Mouse (Mus musculus) embryonic facial prominence, embryonic 14.5 days (tissue): ENCODE data around the gene B4galt4. TPM values are rescaled to one million over a fixed set of nuclear protein-coding genes. Genes with fewer than 3 reads are reported as not detected.

ENCODE experiments used
- ATAC-seq: fragments of 200-750 bp; cut with Nextera tagmentation; 2 replicates; pipeline ENCODE4 v1.8.0; 2017; ENCODE audit warnings: low read depth, moderate number of reproducible peaks, moderate TSS enrichment
- DNase-seq: peaks from one replicate; pipeline ENCODE4 v3.0.0-alpha.2; 2015; ENCODE audit warnings: low spot score
- H3K27ac ChIP-seq: fragments of 300-500 bp; sonication (generic); replicated peaks from 2 replicates; pipeline ENCODE4 v1.5.1; 2014; ENCODE audit warnings: low read depth, mild to moderate bottlenecking, low read length, moderate library complexity
- H3K27me3 ChIP-seq: fragments of 300-500 bp; sonication (generic); replicated peaks from 2 replicates; pipeline ENCODE4 v1.6.1; 2014; ENCODE audit warnings: low read length; ENCODE audit not compliant: control insufficient read depth, insufficient read depth
- H3K36me3 ChIP-seq: fragments of 300-500 bp; sonication (generic); 2 replicates; pipeline ENCODE4 v1.6.1; 2014; ENCODE audit warnings: low read length, mixed read lengths; ENCODE audit not compliant: control insufficient read depth, insufficient read depth
- H3K4me1 ChIP-seq: fragments of 300-500 bp; sonication (generic); 2 replicates; pipeline ENCODE4 v1.6.1; 2014; ENCODE audit warnings: antibody characterized with exemption, low read length; ENCODE audit not compliant: control insufficient read depth, insufficient read depth
- H3K4me2 ChIP-seq: fragments of 300-500 bp; sonication (generic); 2 replicates; pipeline ENCODE4 v1.6.1; 2014; ENCODE audit warnings: low read depth, mild to moderate bottlenecking, low read length, moderate library complexity, mixed read lengths
- H3K4me3 ChIP-seq: fragments of 300-500 bp; sonication (generic); 2 replicates; pipeline ENCODE4 v1.5.1; 2014; ENCODE audit warnings: low read depth, mild to moderate bottlenecking, low read length
- H3K9ac ChIP-seq: fragments of 300-500 bp; sonication (generic); 2 replicates; pipeline ENCODE4 v1.6.1; 2014; ENCODE audit warnings: low read depth, mild to moderate bottlenecking, low read length, moderate library complexity, mixed read lengths
- H3K9me3 ChIP-seq: fragments of 300-500 bp; sonication (generic); 2 replicates; pipeline ENCODE4 v1.6.1; 2016; ENCODE audit warnings: low read length; ENCODE audit not compliant: control insufficient read depth
- WGBS: fragments of 180-500 bp; shearing (Covaris S2); extraction: QIAGEN DNeasy Blood & Tissue Kit; methylation state at CpG from one replicate; pipeline ENCODE4 v1.1.7; 2014; 5-methylcytosine and 5-hydroxymethylcytosine counted together
- polyA plus RNA-seq: library from polyadenylated mRNA; unstranded; fragments of >200 nt; fragmentation: Nextera tagmentation; extraction: Ambion mirVana; gene quantifications from 2 replicates; pipeline ENCODE4 v1.2.1, GENCODE M21; 2014

B4galt4 gene
- polyA plus RNA-seq = 30.2 and 31.9 TPM in 2 replicates

DNA sequence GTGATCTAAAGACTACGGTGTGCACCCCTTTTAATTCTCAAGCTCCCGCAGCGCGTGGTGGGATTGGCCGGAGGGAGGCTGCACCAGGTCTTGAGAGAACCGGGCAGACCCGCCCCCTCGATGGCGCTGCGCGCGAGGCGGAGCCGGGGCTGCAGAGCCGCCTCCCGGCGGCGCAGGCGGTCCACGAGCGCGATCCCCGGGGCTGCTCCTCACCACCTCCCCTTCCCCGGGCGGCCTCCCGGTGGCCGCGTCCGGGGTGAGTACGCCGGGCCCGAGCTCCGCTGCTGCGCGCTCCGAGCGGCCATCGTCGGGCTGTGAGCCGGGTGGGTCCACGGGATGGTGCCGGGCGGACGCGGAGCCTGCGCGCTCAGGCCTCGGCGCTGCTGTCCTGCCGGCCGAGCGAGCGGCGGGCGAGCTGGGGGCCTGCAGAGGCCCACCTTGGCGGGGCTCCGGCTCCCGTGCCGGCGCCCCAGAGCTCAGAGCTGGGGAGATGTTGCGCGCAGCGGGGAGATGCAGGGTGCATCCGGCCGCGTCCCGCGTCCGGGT is at the start of gene B4galt4:
B4galt4 (plus strand) TSS at position 152 of the 546 bp plus-strand sequence.
- H3K4me1 ChIP-seq = no peaks in the 10 kb centered on the region
- ATAC-seq (peak; percentile 95), DNase-seq (peak; percentile 89)
- H3K9me3 ChIP-seq = no peaks in the 10 kb centered on the region
- H3K4me3 ChIP-seq = peak within 1 kb of the TSS; percentile 76
- H3K27me3 ChIP-seq = no peaks in the 10 kb centered on the region
- peak within 1 kb of the TSS; percentile 81 for H3K4me2 ChIP-seq
- peak within 1 kb of the TSS; percentile 83 for H3K27ac ChIP-seq
- peak within 1 kb of the TSS; percentile 84 for H3K9ac ChIP-seq
- 0 out of 2 replicates have a peak, but pooled peaks cover 6% of the 10 kb centered on the region for H3K36me3 ChIP-seq
- WGBS = under 1% methylated on average over 12 of the region's 69 CpGs

DNA sequence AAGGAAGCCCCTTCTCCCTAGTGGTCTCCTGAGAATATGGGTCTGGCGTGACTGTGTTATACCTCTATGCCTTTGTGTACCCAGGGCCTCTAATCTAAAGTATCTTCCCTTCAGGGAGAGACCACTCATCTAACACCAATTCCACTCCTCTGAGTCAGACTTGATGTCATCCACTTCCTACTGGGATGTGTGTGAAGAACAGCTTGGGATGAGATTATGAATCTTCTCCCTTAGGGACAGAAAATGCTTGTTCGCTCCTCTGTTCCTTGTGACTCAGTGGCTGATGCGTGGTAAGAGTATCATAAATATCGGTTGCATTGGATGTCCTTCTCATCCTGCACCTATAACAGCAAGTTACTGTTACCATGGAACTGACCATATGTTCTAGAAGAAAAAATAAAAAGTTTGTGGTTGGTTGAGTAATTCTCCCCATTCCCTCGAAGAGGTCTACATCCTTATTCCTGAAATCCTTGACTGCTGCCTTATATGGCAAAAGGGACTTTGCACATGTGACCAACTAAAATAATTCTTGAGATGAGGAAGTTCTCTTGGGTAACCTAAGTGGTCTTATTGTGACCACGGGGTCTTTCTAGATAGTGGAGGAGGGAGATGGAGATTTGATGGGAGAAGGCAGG is 47.0 kb upstream of the B4galt4 start:
- Histone ChIP-seq H3K36me3 (no peaks in the 10 kb centered on the region; the same call in 1 of the 2 replicates), H3K4me2 (no peak overlapping the region), H3K27me3 (no peaks in the 10 kb centered on the region), H3K9me3 (no peaks in the 10 kb centered on the region), H3K9ac (no peak overlapping the region), H3K4me1 (peaks cover 5% of the 10 kb centered on the region; the same call in 1 of the 2 replicates), H3K27ac (no peak overlapping the region), H3K4me3 (no peak overlapping the region)
- DNase-seq (no peak), ATAC-seq (no peak)
- WGBS = 90% methylated on average over 6 of the region's 6 CpGs

DNA sequence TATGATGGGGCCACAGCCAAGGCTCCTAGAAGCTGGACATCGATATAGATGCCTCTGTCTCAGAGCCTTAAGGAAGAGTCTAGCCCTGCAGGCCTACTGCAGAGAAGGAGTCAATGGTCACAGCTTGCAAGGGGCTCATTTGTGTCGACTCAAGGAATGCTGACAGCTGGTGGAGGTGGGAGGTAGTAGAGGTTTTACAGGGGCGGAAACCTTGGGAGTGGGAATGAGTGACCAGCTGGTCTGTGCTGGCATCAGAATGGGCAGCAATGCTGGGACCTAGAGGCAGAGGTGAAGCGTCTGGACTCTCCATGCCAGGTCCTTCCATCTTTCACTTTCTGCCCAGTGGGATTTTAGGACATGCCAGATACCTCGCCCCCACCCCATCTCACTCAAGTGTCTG is 46.5 kb upstream of the B4galt4 start:
- no peak overlapping the region for H3K9ac ChIP-seq
- no peak overlapping the region for H3K4me3 ChIP-seq
- H3K4me2 ChIP-seq = no peak overlapping the region
- no peaks in the 10 kb centered on the region; the same call in 1 of the 2 replicates for H3K36me3 ChIP-seq
- DNase-seq (no peak), ATAC-seq (no peak)
- H3K27me3 ChIP-seq = no peaks in the 10 kb centered on the region
- WGBS = 87% methylated on average over 5 of the region's 5 CpGs
- peaks cover 3% of the 10 kb centered on the region; the same call in 1 of the 2 replicates for H3K4me1 ChIP-seq
- H3K27ac ChIP-seq = no peak overlapping the region
- H3K9me3 ChIP-seq = no peaks in the 10 kb centered on the region

DNA sequence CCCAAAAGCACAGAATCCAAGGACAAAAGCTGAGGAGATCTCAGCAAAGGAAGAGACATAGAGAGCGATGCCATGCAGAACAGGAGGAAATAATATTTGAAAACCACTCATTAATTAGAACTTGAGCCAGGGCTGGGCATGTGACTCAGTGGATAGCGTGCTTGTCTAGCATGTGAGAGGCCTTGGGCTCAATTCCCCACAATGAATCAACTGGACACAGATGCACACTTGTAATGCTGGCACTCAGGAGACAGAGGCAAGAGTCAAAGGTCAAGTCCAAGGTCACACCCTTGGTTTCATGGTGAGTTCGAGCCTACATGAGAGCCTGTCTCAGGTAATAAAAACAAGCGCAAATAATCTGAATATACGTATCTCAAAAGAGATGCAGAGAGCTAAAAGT is 44.5 kb upstream of the B4galt4 start:
- H3K27ac ChIP-seq = no peak overlapping the region
- WGBS = 86% methylated on average over 5 of the region's 5 CpGs

DNA sequence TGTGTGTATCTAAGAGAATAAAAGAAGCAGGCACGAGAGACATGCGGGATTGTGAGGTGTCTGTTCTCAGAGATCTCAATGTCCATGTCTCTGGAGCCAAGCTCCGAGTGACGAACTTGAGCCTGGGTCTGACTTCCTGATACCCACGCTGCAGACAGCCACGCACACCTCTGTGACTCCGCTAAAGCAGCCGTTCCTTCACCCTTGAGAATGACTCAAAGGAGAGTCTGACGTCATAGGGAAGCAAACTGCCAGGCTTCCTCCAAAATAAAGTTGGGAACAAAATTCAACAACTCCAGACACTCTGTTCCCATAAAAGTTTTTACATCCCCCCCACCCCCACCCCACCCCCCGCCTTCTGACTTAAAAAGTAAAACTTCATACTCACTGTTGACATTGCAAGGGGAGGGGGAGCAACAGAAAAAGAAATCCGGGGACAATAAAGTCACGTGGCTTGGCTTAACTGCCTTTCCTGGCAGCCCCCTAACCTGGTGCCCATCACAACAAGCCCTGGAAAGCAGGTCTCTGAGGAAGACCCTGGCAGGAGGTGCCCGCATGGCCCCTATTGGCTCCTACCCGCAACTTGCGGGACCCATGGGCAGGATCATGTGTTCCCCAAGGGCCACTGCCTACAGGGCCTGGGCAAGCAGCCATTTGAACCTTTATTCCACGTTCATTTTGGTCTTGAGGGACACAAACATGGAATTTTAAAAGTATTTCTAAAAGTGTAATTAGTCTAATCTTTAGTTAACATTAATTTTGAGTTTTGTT is 41.5 kb upstream of the B4galt4 start:
- no peak; the same call in 1 of the 2 replicates for ATAC-seq
- Histone ChIP-seq H3K4me1 (peaks cover 30% of the 10 kb centered on the region), H3K4me2 (no peak overlapping the region), H3K27me3 (no peaks in the 10 kb centered on the region), H3K9ac (no peak overlapping the region), H3K36me3 (no peaks in the 10 kb centered on the region; the same call in 1 of the 2 replicates), H3K27ac (no peak overlapping the region), H3K9me3 (no peaks in the 10 kb centered on the region), H3K4me3 (no peak overlapping the region)
- WGBS = 72% methylated on average over 16 of the region's 16 CpGs
- no peak for DNase-seq

More for the DNA sequence above, 44.5 kb upstream of the B4galt4 start:
- Histone ChIP-seq H3K27me3 (no peaks in the 10 kb centered on the region), H3K4me1 (peaks cover 19% of the 10 kb centered on the region), H3K4me2 (no peak overlapping the region), H3K9ac (no peak overlapping the region), H3K36me3 (no peaks in the 10 kb centered on the region; the same call in 1 of the 2 replicates), H3K4me3 (no peak overlapping the region), H3K9me3 (no peaks in the 10 kb centered on the region)
- DNase-seq (no peak), ATAC-seq (no peak)

DNA sequence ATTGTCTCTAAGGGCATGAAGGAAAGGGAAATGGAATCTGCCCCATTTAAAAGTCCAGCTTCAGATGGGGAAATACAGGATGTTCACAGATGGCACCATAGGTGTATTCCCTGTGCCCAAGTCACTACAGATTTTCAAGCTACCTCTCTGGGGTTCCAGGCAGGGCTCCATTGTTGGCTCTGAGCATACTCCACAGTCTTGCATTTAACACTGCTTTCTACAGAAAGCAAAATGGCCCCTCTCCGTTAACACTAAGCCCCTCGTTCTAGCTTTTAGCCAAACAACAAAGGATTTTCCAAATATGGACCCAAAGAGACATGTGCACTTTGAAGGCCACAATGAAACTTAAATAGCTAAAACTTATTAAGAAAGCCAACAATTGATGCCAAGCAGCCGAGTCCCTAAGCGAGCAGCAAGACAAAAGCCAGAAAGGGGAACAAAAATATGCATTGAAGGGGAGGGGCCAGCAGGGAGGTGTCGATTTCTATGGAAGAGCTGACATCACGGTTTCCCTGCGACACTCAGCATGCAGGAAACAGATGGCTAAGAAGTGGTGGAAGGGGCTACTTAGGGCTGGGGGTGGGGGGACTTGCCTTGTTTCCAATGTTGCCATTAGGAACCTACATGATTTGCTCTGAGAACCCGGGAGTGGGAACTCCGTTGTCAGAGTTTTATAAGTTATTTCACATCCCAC is 40.4 kb upstream of the B4galt4 start:
- Histone ChIP-seq H3K27ac (peak overlapping the region; percentile 84), H3K9ac (no peak overlapping the region), H3K4me1 (peaks cover 35% of the 10 kb centered on the region), H3K27me3 (no peaks in the 10 kb centered on the region), H3K9me3 (no peaks in the 10 kb centered on the region), H3K4me2 (peak overlapping the region; percentile 34), H3K36me3 (no peaks in the 10 kb centered on the region; the same call in 1 of the 2 replicates), H3K4me3 (no peak overlapping the region)
- ATAC-seq = peak; percentile 63; the same call in 1 of the 2 replicates
- peak; percentile 81 for DNase-seq
- WGBS = 31% methylated on average over 9 of the region's 9 CpGs

DNA sequence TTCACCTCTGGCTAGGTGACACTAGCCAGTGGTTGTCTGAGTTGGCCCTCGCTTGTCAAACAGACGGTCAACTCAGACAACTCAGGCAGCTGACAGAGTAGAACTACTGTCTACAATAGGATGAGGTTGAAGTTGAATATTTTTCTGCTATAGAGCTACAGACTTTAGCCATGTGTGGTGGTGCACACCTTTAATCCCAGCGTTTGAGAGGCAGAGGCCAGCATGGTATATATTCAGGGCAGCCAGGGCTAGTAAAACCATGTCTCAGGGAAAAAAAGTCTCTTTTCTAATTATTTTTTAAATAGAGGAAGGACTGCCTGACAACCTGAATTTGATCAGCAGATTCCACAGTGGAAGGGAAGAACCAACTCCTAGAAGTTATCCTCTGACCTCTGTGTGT is 39.7 kb upstream of the B4galt4 start:
- DNase-seq (no peak), ATAC-seq (no peak)
- Histone ChIP-seq H3K4me2 (no peak overlapping the region), H3K9me3 (no peaks in the 10 kb centered on the region), H3K27me3 (no peaks in the 10 kb centered on the region), H3K27ac (peak overlapping the region; percentile 75), H3K36me3 (no peaks in the 10 kb centered on the region; the same call in 1 of the 2 replicates), H3K4me1 (peaks cover 35% of the 10 kb centered on the region), H3K4me3 (no peak overlapping the region), H3K9ac (no peak overlapping the region)
- WGBS = 82% methylated on average over 3 of the region's 3 CpGs

DNA sequence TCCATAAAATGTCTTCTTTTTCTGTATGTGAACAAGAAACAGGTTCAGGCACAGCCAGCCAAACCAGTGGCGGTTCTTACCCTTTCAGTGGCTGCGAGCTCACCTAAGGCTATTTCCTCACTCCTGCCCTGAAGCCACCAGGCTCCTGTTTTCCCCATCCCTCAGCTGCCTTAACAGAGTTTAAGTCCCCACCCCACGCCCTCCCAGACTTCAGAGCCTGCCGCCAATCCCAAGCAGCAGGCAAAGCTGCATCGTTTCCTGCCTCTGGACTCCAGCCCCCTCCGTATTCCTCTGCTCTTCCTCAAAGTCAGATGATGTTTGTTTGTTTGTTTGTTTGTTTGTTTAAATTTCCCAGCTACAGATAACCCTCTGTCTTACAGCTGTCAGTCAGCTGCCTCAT is 38.6 kb upstream of the B4galt4 start:
- 38% methylated on average over 6 of the region's 6 CpGs for WGBS
- Histone ChIP-seq H3K27me3 (no peaks in the 10 kb centered on the region), H3K4me2 (no peak overlapping the region), H3K9ac (0 out of 2 replicates have a peak overlapping the region, but pooled peaks have one; percentile 5), H3K27ac (no peak overlapping the region), H3K4me3 (no peak overlapping the region), H3K36me3 (no peaks in the 10 kb centered on the region; the same call in 1 of the 2 replicates), H3K9me3 (no peaks in the 10 kb centered on the region), H3K4me1 (peaks cover 35% of the 10 kb centered on the region)
- ATAC-seq (no peak), DNase-seq (no peak)
